Mouse (Mus musculus) small intestine, adult 2 months (tissue): ENCODE results near the gene Ifit2.

Source experiments
- CTCF ChIP-seq: fragments of 200-500 bp; IDR thresholded peaks from 2 replicates; pipeline ENCODE4 v1.5.1; 2012; ENCODE audit warnings: low read depth, mild to moderate bottlenecking, control low read depth, inconsistent platforms, low read length, moderate library complexity, mixed read lengths; ENCODE audit not compliant: insufficient replicate concordance, insufficient read length; ENCODE audit errors: extremely low read depth
- POLR2A ChIP-seq: fragments of 200-500 bp; IDR thresholded peaks from 2 replicates; pipeline ENCODE4 v1.6.1; 2012; ENCODE audit warnings: low read depth, mild to moderate bottlenecking, control low read depth, inconsistent platforms, low read length, moderate library complexity

GRCm38 (mm10) chr19:34593456-34593855 is 43.0 kb downstream of the Ifit2 start:
- TF ChIP-seq CTCF (no peak), POLR2A (no peak)
